Mouse (Mus musculus) urinary bladder, postnatal 25 days (tissue): ENCODE results near the gene Fam173a.
"Not testable (repeated sequence)": the region's sequence is repeated elsewhere in the genome, so short reads cannot be mapped to it uniquely, and the experiment has no call there.

ENCODE experiments used
- DNase-seq: peaks from one replicate; pipeline ENCODE4 v3.0.0; 2022; ENCODE audit warnings: low spot score

Gene Fam173a

DNA sequence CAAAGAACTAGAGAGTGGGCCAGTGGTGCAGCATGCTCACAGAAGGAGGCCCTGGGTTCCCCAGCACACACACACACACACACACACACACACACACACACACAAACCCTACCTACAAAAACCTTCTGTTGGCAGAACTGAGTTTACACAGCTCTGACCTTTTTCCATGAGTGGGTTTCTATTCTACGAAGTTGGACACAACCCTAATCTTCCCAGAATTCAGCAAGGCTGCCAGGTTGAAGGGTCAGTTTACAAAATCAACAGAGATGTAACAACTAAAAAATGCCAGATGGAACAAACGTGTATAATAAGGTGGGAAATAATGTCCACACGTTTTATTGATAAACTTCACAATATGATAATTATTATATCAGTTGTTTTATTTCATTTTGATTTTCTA is 35.0 kb downstream of the Fam173a start:
- no peak for DNase-seq

DNA sequence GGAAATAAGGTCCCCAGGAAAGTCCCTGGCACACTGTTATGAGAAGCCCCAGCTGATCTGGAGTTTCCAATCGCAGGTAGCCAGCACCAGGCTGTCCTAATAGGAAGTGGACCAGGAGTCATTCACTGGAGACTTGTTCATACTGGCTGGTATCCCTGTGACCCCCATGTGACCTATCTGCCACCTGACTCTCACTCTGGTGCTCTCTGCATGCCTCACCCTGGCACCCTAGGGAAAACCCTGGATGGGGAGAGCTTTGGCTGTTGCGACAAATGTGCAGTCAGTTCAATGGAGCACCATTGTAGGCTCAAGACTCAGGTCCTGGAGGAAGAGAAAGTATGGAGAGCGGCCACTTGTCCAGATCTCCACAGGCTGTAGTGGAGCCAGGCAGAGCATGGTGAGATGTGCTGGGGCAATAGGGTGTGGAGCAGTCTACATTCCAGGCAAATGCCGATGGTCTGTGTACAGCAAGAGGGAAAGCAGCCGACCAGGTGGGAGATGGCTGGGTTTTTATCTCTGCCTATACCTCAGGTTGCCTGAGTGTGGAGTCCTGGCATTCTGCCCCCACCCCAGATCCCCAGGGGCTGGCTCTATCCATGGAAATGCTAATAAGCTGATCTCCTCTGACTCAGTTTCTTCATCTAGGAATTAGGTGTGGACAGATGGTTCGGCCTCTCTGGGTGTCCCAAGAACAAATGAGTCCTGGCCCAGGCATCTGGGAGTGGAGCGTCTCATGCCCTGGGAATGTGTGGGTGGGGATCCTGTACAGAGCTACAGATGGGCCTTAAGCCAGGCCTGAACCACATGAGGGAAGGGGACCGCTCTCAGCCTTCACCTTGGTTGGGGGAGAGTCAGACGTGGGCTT is 36.1 kb downstream of the Fam173a start:
- DNase-seq, result no peak

- DNase-seq, result no peak
Measured at GRCm38 (mm10) chr17:25755627-25756377, 36.9 kb downstream of the Fam173a start.

GRCm38 (mm10) chr17:25755086-25755485 is 37.6 kb downstream of the Fam173a start:
- no peak for DNase-seq

GRCm38 (mm10) chr17:25754241-25754640 is 38.5 kb downstream of the Fam173a start, which contains the start of gene Msln:
Gene Msln, minus strand, starts transcription at chr17:25754378.
- no peak for DNase-seq

DNA sequence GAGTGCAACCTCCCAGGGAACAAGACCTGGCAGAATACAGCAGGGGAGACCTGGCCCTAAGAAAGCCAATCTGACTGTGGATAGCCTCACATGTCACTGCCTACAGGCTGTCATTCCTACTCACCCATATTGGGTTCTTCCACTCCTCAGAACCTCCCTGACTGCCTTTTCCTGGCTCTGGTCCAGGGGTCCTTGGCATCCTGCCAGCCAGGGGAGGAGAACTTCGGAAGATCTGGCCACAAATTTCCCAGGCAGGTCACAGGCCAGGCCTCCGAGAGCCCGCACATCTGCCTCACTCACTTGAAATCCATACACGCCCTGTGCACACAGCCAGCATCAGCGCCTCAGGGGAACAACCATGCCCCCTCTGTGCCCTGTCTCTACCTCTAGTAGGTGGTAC is 41.3 kb downstream of the Fam173a start:
- peak; percentile 48 for DNase-seq

DNA sequence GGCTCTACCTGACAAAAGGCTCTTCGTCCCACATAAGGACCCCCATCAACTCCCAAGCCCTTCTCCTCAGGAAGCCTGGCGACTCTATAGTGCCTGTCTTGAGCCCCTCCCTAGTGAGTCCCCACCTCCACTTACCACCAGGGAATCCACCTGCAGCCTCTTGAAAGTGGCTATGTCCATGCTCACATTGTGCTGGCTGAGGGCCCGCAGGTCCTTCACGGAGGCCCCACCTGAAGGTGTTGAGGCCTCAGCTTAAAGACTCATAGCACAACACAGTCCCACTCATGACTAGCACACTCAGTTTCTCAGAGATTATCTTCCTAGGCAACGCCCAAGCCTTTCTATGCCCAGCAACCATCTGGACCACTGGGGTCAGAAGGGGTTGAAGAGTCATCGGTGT is 43.4 kb downstream of the Fam173a start:
- no peak for DNase-seq

DNA sequence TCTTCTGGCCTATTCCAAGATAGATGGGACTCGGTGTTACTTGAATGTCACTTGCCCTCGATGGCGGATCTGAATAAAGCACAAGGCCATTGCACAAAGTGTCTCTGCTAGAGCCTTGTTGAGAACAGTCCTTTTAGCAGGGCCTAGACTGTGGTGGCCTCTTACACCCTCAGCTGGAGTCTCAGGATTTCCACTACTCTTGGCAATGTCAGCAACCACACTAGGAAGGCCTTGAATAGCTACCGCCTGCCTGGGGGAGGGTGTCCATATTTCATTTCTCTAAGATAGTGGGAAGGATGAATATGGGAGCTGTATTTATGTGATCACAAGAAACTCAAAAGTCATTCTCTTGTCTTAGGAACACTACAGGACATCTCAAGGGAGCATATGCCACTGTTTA is 44.5 kb downstream of the Fam173a start:
- no peak for DNase-seq

DNA sequence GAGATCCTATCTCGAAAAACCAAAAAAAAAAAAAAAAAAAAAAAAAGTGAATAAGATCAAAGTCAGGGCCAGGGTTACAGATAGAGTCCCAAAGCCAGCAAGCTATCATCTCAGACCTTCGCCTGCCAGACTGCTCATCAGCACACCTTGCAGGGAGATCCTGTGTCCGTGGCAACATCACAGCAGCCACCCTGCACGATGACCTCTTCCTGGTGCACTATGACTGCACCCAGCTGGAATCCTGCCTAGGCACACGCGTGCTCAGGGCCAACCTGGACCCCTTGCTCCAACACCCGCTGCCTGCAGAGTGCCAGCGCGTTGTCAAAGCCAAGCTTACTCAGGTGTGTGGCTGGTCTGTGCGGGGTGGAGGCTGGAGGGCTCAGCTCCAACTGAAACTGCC is 48.4 kb downstream of the Fam173a start:
- DNase-seq, result no peak

GRCm38 (mm10) chr17:25743831-25744230 is 48.9 kb downstream of the Fam173a start:
- DNase-seq, result no peak

DNA sequence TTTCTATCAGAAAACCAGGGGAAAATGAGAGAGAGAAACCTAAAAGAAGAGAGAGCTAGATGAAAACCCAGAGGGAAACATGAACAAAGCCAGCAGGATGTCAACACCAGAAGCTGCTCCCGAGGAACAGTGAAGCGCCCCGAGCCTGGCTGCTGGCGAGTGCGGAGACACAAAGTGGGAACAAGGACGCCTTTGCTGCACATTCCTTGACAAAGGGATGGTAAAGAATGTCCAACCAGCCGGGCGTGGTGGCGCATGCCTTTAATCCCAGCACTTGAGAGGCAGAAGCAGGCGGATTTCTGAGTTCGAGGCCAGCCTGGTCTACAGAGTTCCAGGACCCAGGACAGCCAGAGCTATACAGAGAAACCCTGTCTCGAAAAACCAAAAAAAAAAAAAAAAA is 51.2 kb downstream of the Fam173a start:
- DNase-seq, result not testable (repeated sequence)
